Mouse (Mus musculus) thymus, adult 2 months (tissue): ENCODE measurements at regions not wholly inside any gene's neighbourhood (a gene's known extent, or its start where the extent isn't known, plus 50 kb on each side); places are given as distances from the start of the nearest gene placed in this dataset.

Experiments
- DNase-seq: peaks from one replicate; pipeline ENCODE4 v3.0.0; 2021
- H3K27ac ChIP-seq: fragments of 200-500 bp; 2 replicates; pipeline ENCODE4 v1.5.1; 2012; ENCODE audit warnings: low read length, control low read depth; ENCODE audit not compliant: control insufficient read depth, insufficient read depth
- H3K27me3 ChIP-seq: fragments of 200-500 bp; 2 replicates; pipeline ENCODE4 v1.6.1; 2012; ENCODE audit warnings: mild to moderate bottlenecking, low read length, moderate library complexity, mixed read lengths; ENCODE audit not compliant: control insufficient read depth, insufficient read depth
- H3K36me3 ChIP-seq: fragments of 200-500 bp; 2 replicates; pipeline ENCODE4 v1.6.1; 2012; ENCODE audit warnings: mild to moderate bottlenecking, low read length, moderate library complexity; ENCODE audit not compliant: control insufficient read depth, insufficient read depth
- H3K4me1 ChIP-seq: fragments of 200-500 bp; replicated peaks from 2 replicates; pipeline ENCODE4 v1.6.1; 2012; ENCODE audit warnings: low read length; ENCODE audit not compliant: control insufficient read depth, insufficient read depth
- H3K4me3 ChIP-seq: fragments of 200-500 bp; 2 replicates; pipeline ENCODE4 v1.5.1; 2012; ENCODE audit warnings: mild to moderate bottlenecking, low read length, control low read depth, moderate library complexity; ENCODE audit not compliant: control insufficient read depth, insufficient read depth
- CTCF ChIP-seq: fragments of 200-500 bp; IDR thresholded peaks from 2 replicates; pipeline ENCODE4 v1.5.1; 2012; ENCODE audit warnings: mild to moderate bottlenecking, control low read depth, low read length, moderate library complexity, borderline replicate concordance; ENCODE audit not compliant: control insufficient read depth, poor library complexity, insufficient read depth; ENCODE audit errors: extremely low read depth
- POLR2A ChIP-seq: fragments of 200-500 bp; IDR thresholded peaks from 2 replicates; pipeline ENCODE4 v1.6.1; 2012; ENCODE audit warnings: mild to moderate bottlenecking, low read length, control low read depth, moderate library complexity; ENCODE audit not compliant: control insufficient read depth, poor library complexity, insufficient read depth; ENCODE audit errors: extremely low read depth
- WGBS: fragments of 180-500 bp; shearing (Covaris S2); methylation state at CpG from one replicate; pipeline ENCODE4 v1.1.7; 2018; 5-methylcytosine and 5-hydroxymethylcytosine counted together

DNA sequence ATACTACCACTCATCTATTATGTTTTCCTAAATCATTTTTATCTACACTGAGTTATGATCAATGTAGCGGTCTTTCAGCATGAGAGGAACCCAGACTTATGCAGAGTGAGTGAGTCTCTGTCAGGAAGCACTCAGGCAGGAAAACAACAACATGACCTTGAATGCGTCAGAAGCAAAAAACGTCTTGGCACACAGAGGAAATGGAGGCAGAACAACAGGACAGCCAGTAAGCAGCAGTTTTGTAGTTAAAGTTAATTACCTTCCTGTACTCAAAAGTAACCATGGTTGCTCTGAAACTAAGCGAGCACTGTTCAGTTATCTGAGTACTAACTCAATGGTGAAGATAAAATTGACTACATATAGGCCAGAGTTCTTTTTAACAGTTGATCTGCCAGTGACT lies 205.4 kb downstream of the Gm9733 start:
- H3K4me3 ChIP-seq: no peak overlapping the region
- DNase-seq: no peak
- no peak overlapping the region for H3K27ac ChIP-seq
- no peaks in the 10 kb centered on the region for H3K27me3 ChIP-seq
- no peaks in the 10 kb centered on the region for H3K36me3 ChIP-seq
- 71% methylated on average over 4 of the region's 4 CpGs for WGBS
- peaks cover 4% of the 10 kb centered on the region for H3K4me1 ChIP-seq
- TF ChIP-seq POLR2A: no peak
- TF ChIP-seq CTCF: no peak

DNA sequence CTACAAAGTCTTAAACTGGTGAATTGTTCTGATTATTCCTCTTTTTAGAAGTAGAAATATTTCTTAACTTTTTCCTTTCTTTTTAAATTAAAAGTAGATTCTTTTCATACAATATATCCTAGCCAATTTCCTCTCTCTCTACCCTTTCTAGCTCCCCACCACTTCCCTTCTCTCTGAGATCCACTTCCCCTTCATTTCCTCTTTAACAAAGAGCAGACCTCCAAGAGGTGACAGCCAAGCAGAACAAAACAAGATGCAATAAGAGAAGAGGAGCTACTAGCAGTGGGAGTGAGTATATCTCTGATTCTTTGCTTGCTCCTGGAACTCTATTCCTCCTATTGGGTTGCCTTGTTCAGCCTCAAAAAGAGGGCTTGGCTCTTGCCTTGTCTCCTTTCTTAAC lies 203.7 kb downstream of the Gm9733 start:
- H3K4me1 ChIP-seq: peaks cover 4% of the 10 kb centered on the region
- no peak overlapping the region for H3K27ac ChIP-seq
- H3K27me3 ChIP-seq: no peaks in the 10 kb centered on the region
- H3K36me3 ChIP-seq: no peaks in the 10 kb centered on the region
- no peak for DNase-seq
- no peak overlapping the region for H3K4me3 ChIP-seq
- TF ChIP-seq CTCF: no peak
- no peak for TF ChIP-seq POLR2A

DNA sequence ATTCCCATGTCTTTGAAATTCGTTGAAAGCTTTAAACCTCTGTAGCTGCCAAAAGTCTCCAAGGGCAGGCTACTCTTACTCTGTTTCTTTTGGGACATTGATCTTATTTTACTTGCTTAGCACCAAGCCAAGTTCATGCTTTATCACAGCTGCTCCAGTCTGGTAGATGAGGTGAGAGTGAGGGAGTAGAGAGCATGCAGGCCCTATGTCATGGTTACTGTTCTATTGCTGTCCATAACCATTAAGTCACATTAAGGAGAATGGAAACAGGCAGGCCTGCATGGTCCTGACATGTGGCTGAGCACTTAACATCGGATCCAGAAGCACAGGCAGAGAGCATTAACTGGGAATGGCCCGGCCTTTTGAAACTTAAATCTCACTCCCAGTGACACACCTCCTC lies 203.1 kb downstream of the Gm9733 start:
- Histone ChIP-seq H3K4me1 (peaks cover 4% of the 10 kb centered on the region), H3K27ac (no peak overlapping the region), H3K4me3 (no peak overlapping the region), H3K36me3 (no peaks in the 10 kb centered on the region), H3K27me3 (no peaks in the 10 kb centered on the region)
- 90% methylated on average over 3 of the region's 3 CpGs for WGBS
- DNase-seq: no peak
- no peak for TF ChIP-seq POLR2A
- TF ChIP-seq CTCF: no peak

DNA sequence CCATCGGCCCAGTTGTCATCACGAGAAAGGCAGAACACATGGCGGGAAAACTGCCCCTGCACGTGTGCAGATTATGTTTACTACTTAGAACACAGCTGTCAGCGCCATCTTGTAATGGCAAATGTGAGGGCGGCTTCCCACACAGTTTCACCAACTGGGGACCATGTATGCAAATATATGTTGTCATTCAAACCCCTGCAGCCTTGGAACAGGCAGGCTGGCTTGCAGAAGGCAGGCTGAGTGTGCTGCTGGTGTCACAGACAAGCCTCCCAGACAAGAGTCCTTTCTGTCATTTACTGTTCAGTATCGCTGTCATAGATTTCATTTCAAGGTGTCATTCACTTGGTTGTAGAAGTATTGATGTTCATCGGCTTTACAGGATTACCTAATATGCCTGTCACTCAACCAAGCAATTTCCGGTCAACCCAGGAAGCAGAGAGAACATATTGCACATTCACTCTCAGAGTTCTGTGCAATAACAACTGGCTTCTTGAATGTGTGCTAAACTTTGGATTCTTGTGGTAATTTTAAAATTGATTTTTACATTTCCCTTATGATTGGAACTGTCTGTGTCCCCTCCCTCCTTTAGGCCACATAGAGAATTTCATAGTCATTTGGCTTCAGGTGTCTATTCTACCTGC lies 202.3 kb downstream of the Gm9733 start:
- Histone ChIP-seq H3K36me3 (no peaks in the 10 kb centered on the region), H3K27ac (no peak overlapping the region), H3K27me3 (no peaks in the 10 kb centered on the region), H3K4me1 (peaks cover 4% of the 10 kb centered on the region), H3K4me3 (no peak overlapping the region)
- WGBS: 95% methylated on average over 9 of the region's 9 CpGs
- TF ChIP-seq POLR2A (no peak), CTCF (no peak)
- DNase-seq: no peak

DNA sequence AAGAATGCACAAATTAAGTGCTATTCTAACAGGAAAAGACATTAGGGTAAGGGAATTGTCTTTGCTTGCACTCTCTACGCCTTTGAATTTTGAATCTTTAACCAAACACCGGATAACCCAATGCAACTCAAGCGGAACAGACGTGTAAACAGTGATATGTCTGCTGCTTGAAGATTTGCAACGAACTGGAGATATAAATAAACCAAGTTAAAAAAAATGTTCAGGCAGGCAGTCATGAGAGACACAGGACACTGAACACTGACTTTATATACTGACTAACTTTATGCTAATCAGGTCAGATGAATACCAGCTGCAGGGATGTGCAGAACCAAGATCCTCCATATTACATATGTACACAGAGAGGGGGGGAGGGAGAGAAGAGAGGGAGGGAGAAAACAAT lies 200.0 kb downstream of the Gm9733 start:
- Histone ChIP-seq H3K27me3 (no peaks in the 10 kb centered on the region), H3K27ac (no peak overlapping the region), H3K4me3 (no peak overlapping the region), H3K4me1 (peaks cover 4% of the 10 kb centered on the region), H3K36me3 (no peaks in the 10 kb centered on the region)
- TF ChIP-seq CTCF (no peak), POLR2A (no peak)
- 89% methylated on average over 5 of the region's 5 CpGs for WGBS
- no peak for DNase-seq

DNA sequence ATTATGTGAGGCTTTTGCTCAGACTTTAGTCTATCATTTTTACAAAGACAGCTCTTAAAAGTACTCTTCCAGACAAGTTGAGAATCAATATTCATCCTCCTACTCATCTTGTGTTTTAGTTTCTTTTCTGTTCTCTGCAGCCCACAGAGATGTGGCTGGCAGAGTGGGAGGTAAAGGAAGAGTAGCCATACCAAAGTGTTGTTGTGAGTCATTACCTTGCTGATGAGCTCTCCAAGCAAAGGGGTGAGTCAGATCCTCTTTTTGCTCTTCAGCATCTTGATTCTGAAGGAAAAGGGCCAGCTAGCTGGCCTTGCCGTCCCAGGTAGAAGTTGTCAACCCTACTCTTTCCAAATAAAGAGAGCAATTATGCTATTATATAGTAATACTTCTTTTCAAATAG lies 192.6 kb downstream of the Gm9733 start:
- H3K4me1 ChIP-seq: no peaks in the 10 kb centered on the region
- H3K36me3 ChIP-seq: no peaks in the 10 kb centered on the region
- 79% methylated on average over 1 of the region's 1 CpGs for WGBS
- no peak for DNase-seq
- TF ChIP-seq CTCF (no peak), POLR2A (no peak)
- no peaks in the 10 kb centered on the region for H3K27me3 ChIP-seq
- H3K27ac ChIP-seq: no peak overlapping the region
- no peak overlapping the region for H3K4me3 ChIP-seq

DNA sequence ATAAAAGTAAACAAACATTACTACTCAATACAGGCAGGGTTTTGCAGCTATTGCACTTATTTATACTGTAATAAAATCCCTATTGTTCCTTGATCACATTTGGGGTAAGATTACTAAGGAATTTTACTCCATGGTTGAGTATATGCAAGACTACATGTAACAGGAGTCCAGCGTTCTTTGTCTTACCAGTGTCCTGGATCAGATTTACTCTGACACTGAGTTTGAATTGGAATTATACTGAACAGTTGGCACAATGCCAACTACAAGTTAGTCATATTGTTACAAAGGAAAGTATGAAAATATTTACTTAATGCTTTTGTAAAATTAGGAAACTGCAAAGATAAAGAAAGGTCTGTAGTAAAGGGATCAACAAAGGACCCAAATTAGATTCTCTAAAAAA lies 178.4 kb downstream of the Gm9733 start:
- Histone ChIP-seq H3K27me3 (no peaks in the 10 kb centered on the region), H3K27ac (no peak overlapping the region), H3K4me1 (no peaks in the 10 kb centered on the region), H3K4me3 (no peak overlapping the region), H3K36me3 (no peaks in the 10 kb centered on the region)
- WGBS: 93% methylated on average over 1 of the region's 1 CpGs
- TF ChIP-seq CTCF: no peak
- no peak for DNase-seq
